Mouse (Mus musculus): ENCODE measurements around the gene Ptk7.

Ptk7 gene

DNA sequence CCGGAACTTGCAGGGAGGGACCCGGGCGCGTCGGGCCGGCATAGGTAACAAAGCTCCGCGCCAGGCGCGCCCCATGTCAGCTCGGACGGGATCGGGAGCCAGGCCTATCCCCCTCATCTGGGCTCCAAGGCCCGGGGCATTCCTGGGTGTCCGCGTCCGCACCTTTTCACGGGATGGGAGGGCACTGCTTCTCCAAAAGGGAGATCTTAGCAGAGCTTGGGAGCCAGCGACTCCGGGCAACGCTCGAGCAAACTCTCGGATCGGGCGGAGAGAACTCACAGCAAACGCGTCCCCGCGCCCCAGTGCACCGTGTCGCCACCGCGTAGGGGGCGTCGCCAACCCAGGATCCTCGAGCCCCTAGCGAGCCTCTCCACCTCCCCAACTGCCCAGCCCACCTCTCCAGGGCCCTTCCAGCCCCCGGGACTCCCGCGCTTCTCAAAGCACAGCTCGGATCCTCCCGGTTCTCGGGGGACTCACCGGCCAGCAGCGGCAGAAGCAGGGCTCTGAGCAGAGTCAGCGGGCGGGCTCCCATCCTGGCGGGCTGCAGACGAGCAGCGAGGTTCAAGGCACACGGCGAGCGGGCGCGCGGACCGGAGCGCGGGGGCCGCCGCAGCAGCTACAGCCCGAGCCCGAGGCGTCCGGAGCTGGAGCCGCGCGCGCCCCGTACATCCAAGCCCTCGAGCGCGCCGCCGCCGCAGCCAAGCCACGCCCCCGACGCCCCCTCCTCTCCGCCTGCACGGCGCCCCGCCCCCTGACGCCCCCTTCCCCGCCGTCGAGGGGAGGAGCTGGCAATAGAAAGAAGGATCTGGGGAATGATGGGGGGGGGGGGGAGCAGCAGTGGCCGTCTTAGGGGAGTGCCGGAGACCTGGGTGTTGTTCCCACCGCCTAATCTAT, at the start of gene Ptk7:
Gene Ptk7, minus strand, starts transcription at position 714 of the 894 bp plus-strand sequence.
- peak; percentile 80 for DNase-seq

DNA sequence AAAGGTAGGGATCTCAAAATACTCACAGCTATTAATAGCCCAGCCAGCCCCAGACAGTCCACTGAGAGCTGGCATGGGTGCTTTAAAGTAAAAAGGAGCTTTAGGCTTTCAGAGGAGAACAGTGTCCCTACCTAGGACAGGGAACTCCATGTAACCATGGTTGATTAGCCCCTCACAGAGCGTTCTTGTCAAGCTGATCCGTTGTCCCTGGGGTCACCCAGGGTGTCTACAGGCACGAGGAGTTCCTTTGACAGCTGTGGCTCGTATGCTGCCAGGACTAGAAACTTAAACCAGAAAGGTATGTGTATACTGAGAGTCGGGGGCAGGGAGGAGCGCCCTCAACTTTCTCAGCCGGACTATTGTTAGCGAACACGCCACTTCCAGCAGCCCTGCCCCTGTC, 49.6 kb upstream of the Ptk7 start:
- no peak for DNase-seq

DNA sequence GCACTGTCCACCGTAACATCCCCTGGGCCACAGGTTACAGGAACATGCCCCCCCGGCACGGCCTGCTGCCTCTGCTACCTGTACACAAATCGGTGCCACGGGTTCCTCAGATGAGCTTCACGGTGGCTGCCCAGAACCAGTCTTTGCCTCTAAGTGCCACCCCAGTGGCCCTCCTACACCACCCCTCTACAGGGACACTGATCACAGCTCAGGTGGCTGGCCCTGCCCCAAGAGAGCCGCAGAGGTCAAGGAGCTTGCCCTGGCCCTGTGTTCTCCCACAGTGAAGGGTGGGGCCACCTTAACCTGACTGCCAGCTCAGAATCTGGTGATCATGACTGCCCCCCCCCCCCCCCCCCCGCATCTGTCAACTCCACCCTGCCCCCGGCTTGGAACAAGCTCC, 49.1 kb upstream of the Ptk7 start, which contains the start of gene Mea1:
Gene Mea1, plus strand, starts transcription at position 378 of the 400 bp plus-strand sequence.
- peak; percentile 38 for DNase-seq

DNA sequence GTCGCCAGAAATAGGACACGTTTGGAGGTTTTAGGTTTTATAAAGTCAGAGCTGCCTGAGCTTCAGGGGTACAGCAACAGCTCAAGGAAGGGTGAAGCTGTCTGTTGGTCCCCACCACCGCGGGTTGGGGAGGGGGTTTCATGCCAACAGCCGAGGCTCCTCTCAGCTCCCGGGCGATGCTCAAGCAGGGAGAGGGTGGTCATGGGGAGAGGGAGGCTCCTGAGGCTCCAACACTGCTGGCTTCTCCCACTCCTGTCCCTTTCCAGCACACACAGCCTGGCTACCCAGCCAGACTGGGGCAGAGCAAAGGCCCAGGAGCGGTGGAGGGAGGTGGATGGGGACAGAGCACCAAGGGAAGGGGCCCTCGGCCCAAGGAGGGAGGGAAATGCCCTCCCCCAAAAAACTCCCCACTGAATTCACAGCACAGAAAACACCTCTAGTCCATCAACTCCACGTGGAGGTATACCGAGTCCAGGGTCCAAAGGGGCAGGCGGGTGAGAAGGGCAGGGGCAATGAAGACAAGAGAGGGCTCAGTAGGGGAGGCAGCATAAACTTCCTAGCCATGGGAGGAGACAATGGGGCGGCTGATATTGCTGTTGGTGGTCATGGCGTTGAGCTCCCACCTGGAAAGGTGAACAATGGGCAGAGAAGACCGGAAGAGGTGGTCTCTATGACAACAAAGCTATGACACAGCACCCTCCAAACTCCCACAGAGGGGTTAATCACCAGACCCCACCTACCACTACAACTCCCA, 45.4 kb upstream of the Ptk7 start:
- no peak for DNase-seq

DNA sequence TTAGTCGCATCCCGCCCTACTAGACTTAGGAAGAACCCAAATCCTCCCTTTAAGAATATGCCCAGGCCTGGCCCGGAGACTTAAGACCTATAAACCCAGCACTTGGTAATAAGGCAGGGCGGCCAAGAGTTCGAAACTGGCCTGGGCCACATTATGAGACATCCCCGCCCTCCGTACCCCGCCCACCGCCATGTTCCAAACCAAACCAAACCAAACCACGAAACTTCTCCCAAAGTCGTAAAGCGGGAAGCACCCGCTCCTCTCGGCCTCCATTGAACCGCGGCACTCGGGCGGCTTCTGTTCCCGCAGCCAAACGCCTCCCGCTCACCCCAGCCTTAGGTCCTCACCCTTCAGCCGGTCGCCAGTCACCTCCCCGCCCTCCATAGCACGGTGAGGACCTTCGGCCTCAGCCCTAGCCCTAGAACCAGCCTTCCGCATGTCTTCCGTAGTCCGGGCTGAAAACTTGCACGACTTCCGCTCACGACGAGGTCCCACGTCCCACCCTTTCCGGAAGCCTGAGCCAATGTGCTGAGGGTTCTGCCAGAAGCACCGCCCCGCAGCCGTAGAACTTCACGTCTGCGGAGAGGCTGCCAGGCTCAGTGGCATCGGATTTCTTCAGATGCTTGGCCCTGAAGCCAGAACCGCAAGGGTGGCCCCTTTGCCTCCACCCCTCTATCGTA, 44.7 kb upstream of the Ptk7 start, which contains the start of gene Rrp36:
Gene Rrp36, minus strand, starts transcription at position 503 of the 680 bp plus-strand sequence.
- DNase-seq = peak; percentile 91

DNA sequence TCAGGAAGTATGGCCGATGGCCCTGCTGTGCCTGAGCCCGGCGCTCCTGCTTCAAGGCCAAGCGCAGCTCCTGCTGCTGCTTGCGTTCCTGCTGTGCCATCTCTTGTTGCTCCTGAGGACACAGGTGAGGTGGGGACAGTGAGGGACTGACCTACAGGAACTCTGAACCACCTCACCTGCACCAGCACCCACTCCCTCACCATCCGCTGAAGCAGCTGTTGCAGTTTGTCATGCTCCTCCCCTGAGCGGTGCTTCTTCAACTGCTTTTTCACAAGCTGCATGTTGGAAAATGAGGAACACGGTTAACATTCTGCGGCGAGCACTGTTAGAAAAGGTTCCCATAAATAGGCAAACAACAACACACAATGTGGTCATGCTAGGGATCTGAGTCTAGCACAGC, 40.6 kb upstream of the Ptk7 start:
- DNase-seq = no peak

DNA sequence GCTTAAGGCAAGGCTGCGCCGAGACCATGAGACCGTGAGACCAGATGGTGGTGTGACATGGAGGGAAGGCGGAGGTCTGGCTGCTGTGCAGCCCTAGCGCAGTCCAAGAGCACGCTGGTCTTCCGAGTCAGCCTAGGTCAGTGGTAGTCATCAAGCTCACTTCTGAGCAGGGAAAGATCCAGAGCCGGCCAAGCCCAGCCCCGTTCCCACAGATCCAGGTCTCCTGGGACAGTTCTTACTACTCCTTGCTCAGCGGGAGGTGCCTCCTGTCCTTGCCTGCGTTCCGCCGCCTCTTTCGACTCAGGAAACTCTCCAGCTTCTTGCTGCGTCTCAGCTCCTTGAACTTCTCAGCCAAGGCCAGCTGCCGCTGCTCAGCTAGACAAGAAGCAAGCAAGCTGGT, 38.4 kb upstream of the Ptk7 start:
- no peak for DNase-seq

DNA sequence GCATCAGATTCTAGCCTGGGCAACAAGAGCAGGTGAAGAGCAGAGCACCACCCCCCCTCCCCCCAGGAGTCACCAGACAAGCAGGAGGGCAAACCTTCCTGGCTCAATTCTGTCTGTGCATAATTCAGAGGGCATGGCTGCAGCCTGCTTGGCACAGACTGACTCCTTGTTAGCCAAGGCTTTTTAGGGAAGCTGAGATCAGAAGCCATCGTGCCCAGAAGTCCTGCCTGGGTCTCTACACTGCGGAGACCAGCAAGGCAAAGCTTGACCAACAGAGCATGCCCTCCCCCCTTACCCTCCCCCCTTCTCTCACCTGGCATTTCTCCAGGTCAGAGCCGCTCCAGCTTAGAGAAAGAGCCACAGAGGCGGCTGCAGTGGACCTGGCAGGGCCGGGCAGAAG, 33.4 kb upstream of the Ptk7 start:
- no peak for DNase-seq

DNA sequence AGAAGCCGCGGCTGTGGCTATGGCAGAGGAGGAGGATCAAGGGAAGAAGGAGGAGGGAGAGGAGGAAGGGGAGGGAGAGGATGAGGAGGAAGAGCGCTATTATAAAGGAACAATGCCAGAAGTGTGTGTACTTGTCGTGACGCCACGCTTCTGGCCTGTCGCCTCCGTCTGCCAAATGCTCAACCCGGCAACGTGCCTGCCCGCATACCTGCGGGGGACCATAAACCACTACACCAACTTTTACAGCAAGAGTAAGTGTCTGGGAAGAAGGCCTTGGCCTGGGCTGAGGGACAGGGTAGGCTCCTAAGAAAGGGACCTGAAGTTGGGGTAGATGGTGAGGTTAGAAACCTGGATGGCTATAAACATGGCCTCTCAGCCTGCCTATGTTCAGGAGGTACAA, 32.7 kb upstream of the Ptk7 start:
- DNase-seq = no peak

DNA sequence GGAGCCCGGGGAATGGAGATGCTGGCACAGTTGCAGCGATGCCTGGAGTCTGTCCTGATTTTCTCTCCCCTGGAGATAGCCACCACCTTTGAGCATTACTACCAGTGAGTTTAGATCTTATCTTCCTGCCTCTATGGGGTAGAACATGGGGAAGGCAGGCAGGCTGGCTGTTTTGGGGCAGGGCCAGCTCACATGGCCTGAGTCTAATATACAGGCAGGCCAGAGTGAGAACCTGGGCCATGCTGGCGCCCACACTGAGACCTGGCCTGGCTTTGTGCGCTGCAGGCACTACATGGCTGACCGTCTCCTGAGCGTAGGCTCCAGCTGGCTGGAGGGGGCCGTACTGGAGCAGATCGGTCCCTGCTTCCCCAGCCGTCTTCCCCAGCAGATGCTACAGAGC, 32.0 kb upstream of the Ptk7 start:
- no peak for DNase-seq

DNA sequence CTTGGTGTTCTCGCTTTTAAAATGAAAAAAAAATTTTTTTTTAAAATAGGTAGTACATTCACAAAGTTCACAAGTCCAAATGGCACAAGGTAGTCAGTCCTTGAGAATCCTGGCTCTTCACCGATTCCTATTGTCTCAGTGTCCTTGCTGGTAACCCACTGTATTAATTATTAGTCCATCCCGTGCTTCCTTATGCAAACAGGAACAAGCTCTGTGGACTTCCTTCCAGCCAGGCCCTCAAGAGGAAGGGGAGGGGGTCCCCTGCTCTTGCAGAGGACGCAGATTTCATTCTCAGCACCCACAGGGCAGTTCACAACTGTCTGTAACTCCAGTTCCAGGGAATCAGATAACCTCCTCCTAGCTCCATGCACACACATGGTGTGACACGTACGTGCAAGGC, 26.8 kb upstream of the Ptk7 start:
- DNase-seq = no peak

DNA sequence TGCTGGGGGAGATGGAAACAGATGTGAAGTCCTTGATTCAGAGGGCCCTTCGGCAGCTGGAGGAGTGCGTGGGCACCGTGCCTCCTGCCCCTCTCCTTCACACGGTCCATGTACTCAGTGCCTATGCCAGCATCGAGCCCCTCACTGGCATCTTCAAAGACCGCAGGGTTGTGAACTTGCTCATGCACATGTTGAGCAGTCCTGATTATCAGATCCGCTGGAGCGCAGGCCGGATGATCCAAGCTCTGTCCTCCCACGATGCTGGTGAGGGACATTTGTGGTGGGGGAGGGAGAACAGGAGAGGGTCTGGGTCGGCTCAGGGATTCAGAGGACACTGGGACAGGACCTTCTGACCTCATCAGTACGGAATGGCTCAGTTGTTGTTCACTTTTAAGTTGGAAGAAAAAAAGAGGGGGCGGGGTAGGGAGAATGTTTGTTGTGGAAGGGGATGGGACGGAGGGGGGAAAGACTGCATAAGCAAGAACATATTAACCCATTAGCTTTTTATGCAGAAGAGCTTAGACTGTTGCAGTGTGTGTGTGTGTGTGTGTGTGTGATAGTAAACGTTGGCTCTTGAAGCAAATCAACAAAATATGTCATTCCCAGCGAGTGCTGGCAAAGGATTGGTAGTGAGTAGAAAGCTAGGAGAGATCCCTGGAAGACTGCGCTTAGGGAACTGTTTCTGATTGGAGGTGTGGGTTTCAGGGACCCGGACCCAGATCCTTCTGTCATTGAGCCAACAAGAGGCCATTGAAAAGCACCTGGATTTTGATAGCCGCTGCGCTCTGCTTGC, 22.6 kb upstream of the Ptk7 start:
- no peak for DNase-seq

DNA sequence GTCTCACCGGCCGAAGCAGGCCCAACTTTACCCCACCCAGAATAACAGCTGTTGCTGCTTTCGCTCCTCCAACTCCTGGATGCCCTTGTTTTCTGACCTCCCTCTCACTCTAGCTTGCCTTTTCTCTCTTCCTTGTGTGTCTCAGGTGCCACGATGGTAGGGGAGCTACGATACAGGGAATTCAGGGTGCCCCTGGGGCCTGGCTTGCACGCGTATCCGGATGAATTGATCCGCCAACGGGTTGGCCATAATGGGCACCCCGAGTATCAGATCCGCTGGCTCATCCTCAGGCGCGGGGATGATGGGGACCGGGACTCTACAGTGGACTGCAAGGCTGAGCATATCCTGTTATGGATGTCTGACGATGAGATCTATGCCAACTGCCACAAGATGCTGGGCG, 22.0 kb upstream of the Ptk7 start:
- no peak for DNase-seq

DNA sequence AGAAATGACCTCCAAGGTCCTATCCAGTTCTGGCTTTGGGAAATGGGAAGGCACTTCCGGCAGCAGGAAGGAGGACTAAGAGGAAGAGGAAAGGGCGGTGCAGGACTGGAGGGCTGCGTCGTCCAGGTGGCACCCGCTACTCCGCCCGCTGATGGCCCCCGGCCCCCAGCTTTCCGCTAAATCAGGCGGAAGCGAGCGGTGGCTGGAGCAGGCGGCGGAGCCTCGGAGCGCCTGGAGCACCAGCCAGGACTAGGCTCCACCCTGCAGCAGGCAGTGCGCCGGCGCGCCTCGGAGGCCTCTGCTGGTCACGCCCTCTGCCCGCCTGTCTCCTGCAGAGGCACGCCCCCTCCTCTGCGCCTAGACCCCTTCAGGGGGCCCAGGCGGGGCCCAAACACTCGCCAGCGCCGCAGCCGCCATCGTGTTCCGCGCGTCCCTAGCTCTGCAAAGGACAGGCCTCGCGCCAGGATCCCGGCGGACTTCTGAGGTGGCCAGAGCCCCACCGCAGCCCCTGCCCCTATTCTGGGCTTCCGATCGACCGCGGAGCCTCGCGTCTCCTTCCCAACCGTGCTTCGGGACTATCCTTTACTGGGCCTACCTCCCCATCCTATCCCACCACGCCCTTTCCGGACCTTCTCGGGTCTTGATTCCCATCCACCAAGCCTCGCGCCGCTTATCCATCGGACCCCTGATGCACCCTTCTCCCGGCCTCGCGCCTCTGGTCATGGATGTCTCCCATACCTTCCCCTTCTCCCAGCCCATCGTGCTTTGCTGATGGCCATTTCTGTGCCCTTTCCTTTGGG, 21.1 kb upstream of the Ptk7 start, which contains the start of gene Cul7:
Gene Cul7, plus strand, starts transcription at position 106 of the 800 bp plus-strand sequence.
- DNase-seq = peak; percentile 92

DNA sequence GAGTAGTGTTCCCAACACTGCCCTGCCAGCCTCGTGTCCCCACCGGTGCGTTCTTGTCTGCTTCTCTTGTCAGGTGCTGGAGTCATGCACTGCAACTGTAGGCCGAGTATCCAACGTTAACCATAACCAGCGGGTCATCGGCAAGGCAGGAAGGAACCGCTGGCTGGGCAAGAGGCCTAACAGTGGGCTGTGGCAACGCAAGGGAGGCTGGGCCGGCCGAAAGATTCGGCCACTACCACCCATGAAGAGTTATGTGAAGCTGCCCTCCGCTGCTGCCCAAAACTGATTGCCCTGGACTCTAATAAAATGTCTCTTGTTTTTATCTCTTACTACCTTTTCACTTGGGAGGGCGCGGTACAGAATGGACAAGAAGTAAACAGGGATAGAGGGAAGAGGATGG, 20.5 kb upstream of the Ptk7 start:
- peak; percentile 34 for DNase-seq

DNA sequence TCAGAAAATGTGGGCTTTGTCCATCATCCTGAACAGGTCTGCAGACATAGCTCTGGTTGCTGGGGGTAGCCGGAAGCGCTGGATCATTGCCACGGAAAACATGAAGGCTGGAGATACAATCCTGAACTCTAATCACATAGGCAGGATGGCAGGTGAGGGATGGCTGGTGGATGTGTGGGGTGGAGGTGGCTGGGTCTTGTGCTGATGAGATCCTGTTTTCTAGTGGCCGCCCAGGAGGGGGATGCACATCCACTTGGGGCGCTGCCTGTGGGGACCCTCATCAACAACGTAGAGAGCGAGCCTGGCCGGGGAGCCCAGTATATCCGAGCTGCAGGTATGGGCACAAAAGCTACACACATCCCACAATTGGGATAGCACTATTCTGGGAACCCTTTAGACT, 19.1 kb upstream of the Ptk7 start:
- no peak for DNase-seq

DNA sequence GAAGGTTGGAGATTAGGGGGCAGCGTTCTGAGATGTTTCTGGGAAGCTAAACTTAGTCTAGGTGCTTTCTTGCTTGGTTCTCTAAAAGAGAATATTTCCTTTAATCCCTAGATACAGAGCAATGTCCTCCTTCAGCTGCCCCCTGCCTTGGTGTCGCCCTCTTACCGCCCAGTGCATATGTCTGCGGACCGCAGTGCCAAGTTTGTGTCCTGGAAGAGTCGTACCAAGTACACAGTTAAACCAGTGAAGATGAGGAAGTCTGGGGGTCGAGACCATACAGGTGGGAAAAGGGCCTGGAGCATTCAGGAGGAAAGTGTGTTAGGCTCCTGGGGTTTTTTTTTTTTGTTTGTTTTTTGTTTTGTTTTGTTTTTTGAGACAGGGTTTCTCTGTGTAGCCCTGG, 18.0 kb upstream of the Ptk7 start:
- no peak for DNase-seq

DNA sequence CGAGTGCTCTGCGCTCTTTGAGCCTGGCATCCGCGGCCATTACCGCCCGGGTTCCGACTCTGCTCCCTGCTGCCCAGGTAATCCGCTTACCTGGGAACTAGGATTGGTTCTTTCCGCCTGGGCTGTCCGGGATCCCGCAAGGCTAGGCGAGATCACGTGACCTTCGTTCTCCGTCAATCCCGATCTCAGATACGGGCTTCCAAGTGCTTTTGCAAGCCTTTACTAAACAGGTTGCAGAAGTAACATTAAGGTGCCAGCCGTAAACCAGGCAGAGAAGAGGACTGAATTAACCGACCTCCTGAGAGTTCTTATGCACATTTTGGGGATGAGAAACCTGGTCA, 17.0 kb upstream of the Ptk7 start:
- DNase-seq = no peak

DNA sequence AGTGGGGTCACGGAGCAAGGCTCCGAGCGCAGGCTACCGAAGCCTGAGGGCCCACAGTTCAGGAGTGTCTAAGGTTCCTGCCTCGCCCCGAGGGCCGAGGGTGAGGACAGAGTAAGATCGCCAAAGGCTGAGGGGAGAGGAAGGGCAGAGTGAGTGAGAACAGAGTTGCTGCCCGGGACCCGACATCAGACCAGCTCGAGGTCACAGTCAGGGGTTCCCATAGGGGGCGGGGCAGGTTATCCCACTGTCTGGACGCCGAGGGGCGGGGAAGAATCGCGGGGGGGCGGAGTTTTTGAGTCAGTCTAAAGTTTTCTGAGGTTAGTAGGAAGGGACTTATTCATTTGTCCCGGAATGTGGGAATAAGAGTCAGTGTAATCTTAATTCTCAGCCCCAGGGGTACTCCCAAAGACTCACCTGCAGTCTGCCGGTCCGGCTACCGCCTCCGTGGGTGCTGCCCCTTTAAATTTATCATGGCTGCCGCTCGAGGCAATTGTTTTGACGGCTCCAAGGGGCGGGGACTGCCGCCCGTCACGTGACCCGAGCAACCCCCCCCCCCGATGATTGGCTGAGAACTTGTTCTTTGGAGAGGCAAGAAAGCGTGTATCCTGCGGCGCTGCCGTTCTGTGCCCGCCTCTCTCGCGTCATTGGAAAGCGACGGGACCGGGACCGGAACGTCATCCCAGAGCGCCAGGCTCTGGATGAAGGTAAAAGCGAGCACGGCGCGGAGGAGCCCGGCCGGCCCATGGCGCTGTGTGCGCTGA, 16.4 kb upstream of the Ptk7 start, which contains the start of the genes Klc4 and Mrpl2:
Gene Klc4, minus strand, starts transcription at position 462 of the 761 bp plus-strand sequence.
Gene Mrpl2, plus strand, starts transcription at position 669 of the 761 bp plus-strand sequence.
- DNase-seq = peak; percentile 99

DNA sequence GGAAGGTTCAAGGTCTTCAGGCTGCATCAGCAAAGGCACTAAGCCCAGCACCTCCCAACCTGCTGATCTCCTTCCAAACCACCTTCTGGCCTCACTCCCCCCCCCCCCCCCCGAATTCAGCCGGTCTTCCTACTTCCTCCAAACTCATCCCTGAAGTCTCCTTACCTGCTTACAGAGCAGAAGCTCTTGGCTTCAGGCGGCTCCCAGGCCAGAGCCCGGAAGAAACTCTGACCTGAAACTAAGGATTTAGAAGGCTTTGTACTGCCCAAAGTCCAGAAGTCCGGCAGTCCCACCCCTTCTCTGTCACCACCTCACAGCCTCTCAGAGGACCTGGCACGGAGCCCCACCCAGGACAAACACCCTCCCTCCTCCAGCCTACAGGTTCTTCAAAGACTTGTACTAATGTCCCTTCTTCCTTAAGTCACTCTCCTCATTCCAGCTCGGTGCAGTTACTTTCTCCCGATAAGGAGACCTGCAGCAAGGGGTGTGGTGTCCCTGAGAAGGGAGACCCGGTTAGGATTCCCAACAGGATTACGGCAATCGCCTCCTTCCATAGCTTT, 15.7 kb upstream of the Ptk7 start:
- DNase-seq = peak; percentile 80

Data from lung, postnatal 14 days (tissue).